Mouse (Mus musculus) T-helper 17 cell (primary cell): Measurements from ENCODE around the gene Npc1l1.

Experiments
- in situ Hi-C, 2 experiments: fragments of 300-600 bp; cut with MboI, MseI; formaldehyde crosslinking; loops; 1 replicate in 1 of 2; 2 replicates in 1 of 2; pipeline ENCODE4 v1.15.1; 2025; ENCODE audit warnings: high pct_unique_total_duplicates in 2 of 2

Gene Npc1l1

DNA sequence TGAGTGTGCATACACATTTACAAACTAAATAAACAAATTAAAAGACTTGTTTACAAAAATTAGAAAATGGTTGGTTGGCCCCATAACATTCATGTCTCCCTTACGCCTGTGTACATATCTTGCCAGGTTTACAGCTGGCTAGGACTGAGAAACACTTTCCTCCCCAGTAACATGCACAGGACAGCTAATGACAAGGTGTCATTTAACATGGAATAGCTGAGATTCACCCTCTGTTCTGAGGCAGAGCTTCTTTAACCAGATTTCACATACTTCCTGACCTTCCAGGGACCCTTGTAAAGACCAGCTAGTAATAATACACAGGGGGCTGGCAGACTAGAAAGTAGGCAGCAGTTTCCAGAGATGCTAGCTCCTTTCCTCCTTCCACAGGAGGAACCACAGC is 21.8 kb downstream of the Npc1l1 start:
- in situ Hi-C loops, result loop anchor here in 1 of 2 experiments (10.0 kb wide), 1 partner anchor 57 kb away; the partner anchor contains the start of gene Ddx56

DNA sequence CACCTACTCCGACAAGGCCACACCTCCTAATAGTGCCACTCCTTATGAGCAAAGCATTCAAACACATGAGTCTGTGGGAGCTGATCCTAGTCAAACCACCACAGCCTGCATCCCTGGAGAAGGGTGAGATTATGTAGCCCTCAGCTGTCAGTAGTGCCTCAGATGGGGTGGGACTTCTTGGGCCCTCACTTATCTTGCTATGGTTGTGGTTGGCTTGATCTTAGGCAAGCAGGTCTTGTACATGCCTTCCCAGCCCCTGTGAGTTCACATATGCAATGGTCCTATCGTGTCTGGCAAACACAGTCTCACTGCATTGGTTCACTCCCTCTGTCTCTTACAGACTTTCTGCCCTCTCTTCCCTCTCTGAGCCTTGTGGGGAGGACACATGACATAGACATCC is 22.9 kb downstream of the Npc1l1 start:
- in situ Hi-C loops, result loop anchor here in 1 of 2 experiments (10.0 kb wide), 1 partner anchor 58 kb away; the partner anchor contains the start of gene Ddx56

- in situ Hi-C loops, result loop anchor here in 1 of 2 experiments (10.0 kb wide), 1 partner anchor 64 kb away; the partner anchor contains the start of gene Ddx56
These were observed 29.4 kb downstream of the Npc1l1 start for GRCm38 (mm10) chr11:6200570-6200969.

GRCm38 (mm10) chr11:6200087-6200569 is 29.8 kb downstream of the Npc1l1 start, which contains the start of gene Nudcd3:
Gene Nudcd3 (minus strand): TSS chr11:6200415.
- in situ Hi-C loops, result loop anchor here in 1 of 2 experiments (10.0 kb wide), 1 partner anchor 65 kb away; the partner anchor contains the start of gene Ddx56

GRCm38 (mm10) chr11:6199410-6200086 is 30.4 kb downstream of the Npc1l1 start, which contains the start of gene A730071L15Rik:
Gene A730071L15Rik (plus strand): TSS chr11:6200029.
- in situ Hi-C loops, result loop anchor here in 1 of 2 experiments (10.0 kb wide), 1 partner anchor 65 kb away; the partner anchor contains the start of gene Ddx56

DNA sequence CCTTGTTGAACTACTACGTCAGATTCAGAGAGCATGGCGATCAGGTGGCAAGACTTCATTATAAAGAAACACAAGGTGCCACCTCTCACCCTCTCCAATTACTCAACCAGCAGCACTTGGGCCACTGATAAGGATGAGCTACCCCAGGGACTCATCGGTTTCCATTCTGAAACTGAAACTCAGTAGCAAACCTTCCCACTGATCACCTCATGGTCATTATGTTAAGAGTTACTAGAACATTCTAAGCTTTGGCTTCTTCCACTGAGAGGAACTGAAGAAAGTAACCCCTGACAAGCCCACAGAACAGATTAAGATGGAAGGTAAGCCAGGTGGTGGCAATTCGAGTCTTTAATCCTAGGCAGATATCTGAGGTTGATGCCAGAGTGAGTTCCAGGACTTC is 31.5 kb downstream of the Npc1l1 start:
- in situ Hi-C loops, result no loop called here

GRCm38 (mm10) chr11:6196780-6197179 is 33.2 kb downstream of the Npc1l1 start:
- in situ Hi-C loops, result no loop called here

DNA sequence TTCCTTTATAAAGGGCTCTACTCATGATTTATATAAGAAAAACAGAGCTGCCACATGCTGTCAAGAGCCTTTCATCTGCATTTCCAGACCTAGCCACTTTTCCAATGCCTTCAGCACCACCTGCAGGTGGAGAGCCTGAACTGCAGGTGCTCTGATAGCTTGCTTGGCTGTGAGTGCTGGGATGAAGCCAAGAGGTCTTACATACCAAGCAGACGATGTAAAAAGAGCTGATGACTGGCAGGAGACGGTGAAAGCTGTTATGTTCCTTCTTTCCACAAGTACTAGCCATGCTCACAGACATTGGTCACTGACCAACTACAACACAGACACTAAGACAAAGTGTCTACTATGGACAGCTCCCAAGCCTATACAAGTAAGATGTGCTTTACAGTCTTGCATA is 42.1 kb downstream of the Npc1l1 start:
- in situ Hi-C loops, result no loop called here

DNA sequence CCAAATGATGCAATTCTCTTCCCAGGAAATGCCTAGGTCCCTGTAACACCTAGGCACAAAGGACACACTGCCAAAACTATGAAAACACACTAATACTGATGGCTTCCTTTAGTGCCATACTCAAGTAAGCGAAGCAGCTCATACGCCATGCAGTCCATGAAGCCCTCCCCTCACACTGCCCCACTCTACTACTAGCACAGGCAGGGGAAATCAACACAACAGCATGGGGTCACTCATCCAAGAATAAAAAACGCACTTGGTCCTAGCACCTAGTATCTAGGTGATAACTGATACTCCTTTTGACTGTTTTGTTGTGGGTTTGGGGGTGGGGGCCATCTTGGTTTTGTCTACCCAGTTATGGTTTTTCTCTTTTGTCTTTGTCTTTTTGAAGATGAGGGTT is 42.5 kb downstream of the Npc1l1 start:
- in situ Hi-C loops, result no loop called here

DNA sequence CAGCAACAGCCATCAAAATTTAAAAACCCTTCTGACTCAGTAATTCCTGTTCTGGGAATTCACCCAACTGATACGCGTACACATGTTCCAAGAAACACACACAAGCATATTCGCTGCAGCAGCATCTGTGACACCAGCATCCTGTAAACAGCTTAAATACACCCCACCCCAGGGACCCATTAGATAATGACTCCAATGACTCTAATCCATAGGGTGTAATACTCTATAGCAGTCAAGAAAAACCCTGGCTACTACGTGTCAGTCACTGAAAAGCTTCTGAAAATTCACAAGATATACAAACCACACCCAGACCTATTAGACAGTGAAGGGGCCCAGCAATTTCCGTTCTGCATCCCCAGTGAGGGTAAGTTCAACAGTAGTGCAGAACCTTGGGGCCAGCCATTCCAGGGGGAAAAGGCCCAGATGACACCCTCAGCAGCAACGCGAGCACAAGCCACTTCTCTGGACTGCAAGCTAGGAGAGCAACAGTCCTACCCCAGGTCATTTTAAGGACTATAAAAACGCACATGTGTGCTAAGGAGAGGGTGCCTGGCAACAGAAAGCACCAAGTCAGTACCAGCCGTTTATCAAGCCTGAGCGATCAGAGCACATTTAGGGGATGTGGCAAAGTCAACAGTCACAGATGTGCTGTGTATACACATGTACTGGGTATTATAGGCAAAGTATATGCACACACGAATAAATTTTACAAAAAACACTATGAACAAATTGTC is 45.6 kb downstream of the Npc1l1 start:
- in situ Hi-C loops, result no loop called here

GRCm38 (mm10) chr11:6183246-6183645 is 46.7 kb downstream of the Npc1l1 start:
- in situ Hi-C loops, result no loop called here

DNA sequence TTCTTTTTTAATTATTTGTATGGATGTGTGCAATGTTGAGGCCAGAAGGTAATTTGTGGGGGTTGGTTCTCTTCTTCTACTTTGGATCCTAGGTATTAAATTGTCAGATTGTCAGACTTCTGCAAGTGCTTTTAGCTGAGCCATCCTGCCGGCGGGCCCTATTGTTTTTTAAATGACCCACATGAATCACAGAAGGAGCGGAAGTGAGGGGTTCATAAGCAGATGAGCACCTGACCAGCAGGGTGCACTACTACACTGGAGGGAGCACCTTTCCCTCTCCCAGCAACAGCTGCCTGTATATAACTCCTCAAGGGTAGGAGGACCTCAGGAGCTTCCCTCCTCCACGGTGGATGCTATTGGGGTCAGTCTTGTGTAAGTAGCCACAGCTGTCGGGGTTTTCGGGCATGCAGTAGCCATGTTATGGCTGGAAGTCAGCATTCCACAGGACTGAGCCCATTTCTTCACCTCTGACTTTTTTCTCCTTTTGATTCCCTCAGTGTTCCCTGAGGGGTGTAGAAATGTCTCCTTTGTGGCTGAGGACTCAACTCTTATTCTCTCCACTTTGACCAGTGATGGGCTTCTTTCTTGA is 49.0 kb downstream of the Npc1l1 start:
- in situ Hi-C loops, result no loop called here

- in situ Hi-C loops, result no loop called here
These were observed 50.7 kb downstream of the Npc1l1 start for GRCm38 (mm10) chr11:6179194-6179593.

DNA sequence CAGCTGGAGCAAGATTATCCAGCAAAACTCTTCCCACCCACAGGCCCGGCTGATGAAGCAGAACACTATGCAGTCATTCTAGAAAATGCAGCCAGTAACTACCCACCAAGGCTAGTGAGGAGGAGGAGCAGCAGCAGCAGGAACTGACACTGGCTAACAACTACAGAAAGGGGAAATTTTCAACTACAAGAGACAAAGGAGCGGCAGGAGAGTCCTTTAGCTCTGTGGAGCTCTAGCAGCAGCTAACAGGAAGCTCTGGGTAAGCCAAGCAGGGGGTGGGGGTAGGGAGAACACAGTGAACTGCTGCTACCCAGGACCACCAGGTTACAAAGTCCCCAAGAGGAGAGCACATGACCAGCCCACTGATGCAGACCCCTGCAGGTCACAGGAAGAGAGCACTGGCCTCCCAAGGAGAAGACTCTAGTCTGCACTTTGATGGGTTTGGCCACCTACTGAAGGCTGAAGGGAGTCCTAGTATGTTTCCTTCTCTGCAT is 51.2 kb downstream of the Npc1l1 start:
- in situ Hi-C loops, result no loop called here

DNA sequence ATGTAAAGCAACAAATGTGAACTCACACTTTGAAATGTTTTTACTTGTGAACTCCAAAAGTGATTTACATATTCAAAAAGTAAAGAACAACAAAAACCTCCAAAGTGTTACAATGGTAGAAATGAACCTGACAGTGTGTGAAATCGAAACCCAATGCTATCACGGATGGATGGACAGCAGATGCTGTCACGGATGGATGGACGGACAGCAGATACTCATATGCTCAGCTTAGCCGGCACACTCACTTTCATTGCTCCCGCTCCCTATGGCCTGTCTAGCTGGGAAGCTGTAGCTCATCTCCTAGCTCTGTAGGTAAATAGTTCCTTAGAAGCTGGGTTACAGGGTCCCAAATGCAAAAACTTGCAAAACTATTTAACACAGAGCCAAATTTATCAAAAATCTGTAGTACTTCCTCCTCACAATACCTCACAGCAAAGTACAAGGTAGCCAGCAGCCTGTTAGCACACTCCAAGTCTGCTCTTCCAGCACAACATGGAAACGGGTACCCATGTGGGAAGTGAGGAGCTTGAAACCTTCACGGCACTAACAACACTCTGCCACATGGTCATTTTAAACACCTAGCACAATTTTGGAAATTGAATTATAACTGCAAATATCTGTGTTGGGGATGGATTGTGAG is 52.0 kb downstream of the Npc1l1 start:
- in situ Hi-C loops, result no loop called here

DNA sequence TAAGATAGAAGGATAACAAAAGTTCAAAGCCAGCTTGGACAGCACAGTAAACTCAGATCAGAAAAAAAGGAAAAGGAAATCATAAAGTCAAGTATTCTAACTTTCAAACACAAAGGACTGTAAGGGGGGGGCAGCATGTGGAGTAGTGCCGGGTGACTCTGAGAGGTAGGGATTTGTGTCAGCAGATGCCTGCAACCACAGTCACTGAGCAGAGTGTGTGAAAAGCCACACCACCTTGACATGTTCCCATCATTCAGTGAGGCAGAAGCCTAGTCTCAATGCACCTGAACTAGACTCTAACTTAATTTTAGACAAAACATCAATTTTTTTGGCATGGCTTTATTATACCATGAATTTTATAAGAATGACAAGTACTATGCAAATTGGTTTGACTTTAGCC is 54.4 kb downstream of the Npc1l1 start:
- in situ Hi-C loops, result no loop called here

DNA sequence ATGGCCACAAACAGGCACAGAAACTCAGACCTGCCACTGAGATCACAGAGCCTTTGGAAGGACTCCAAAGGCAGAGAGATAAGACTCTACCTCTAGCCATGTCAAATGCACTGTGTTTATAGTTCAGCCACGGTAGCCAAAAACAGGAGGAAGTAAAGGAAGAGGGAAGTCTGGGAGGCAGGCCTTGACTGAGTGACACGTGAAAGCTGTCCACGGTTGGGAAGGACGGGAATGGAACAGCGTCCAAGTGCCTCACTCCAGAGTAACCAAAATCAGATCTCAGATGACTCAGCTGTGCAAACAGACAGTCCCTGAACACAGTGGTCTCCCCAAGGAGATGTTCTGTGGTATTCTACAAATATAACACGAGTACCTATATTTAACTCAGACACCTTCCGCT is 55.2 kb downstream of the Npc1l1 start:
- in situ Hi-C loops, result no loop called here

GRCm38 (mm10) chr11:6169041-6169663 is 60.8 kb downstream of the Npc1l1 start:
- in situ Hi-C loops, result no loop called here

GRCm38 (mm10) chr11:6166351-6166750 is 63.6 kb downstream of the Npc1l1 start:
- in situ Hi-C loops, result no loop called here

DNA sequence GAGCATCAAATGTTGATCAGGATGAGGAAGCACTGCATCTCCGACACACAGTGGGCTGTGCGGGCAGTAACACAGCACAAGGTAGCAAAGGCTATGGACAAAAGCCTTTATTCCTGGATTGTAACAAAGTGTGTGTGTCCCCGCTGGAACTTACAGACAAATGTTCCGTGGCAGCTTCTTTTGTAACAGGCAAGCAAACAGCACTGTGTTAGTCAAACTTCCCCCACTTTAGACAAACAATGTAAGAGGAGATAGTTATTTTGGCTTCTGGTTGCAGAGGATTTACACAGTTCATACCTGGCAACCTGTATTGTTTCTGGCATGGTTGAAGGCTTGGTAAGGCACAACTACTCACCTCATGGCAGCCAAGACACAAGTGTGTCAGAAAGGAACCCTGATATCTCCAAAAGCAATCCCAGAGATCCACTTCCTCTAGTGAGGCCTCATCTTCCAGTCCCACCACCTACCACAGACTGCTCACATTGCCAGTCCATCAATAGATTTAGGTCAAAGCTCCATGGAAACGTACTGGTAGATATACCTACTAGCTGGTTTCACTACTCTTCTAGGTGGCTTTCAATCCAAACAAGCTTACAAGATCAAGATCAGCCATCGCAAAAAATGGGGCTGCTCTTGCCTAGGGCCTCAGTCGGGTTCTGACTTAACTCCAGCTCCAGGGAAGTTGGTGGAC is 64.4 kb downstream of the Npc1l1 start:
- in situ Hi-C loops, result no loop called here
